Mouse (Mus musculus) small intestine, adult 2 months (tissue): ENCODE measurements around the gene Slc38a3. TPM values are rescaled to one million over a fixed set of nuclear protein-coding genes. Genes with fewer than 3 reads are reported as not detected.
A peak's percentile ranks its signal among the peaks of the same experiment; 100 is the strongest.

ENCODE experiments used
- H3K27ac ChIP-seq: fragments of 200-500 bp; 2 replicates; pipeline ENCODE4 v1.5.1; 2012; ENCODE audit warnings: low read depth, low read length, control low read depth, inconsistent platforms; ENCODE audit not compliant: insufficient read depth
- H3K27me3 ChIP-seq: fragments of 200-500 bp; 2 replicates; pipeline ENCODE4 v1.6.1; 2012; ENCODE audit warnings: mild to moderate bottlenecking, moderate library complexity, low read length, inconsistent platforms; ENCODE audit not compliant: control insufficient read depth, insufficient read depth
- H3K36me3 ChIP-seq: fragments of 200-500 bp; 2 replicates; pipeline ENCODE4 v1.6.1; 2012; ENCODE audit warnings: mild to moderate bottlenecking, low read length, control low read depth, inconsistent platforms; ENCODE audit not compliant: control insufficient read depth, insufficient read depth
- H3K4me1 ChIP-seq: fragments of 200-500 bp; 2 replicates; pipeline ENCODE4 v1.6.1; 2012; ENCODE audit warnings: low read length, inconsistent platforms, mixed read lengths; ENCODE audit not compliant: control insufficient read depth, insufficient read depth, insufficient read length
- H3K4me3 ChIP-seq: fragments of 200-500 bp; 2 replicates; pipeline ENCODE4 v1.5.1; 2012; ENCODE audit warnings: low read depth, mild to moderate bottlenecking, control low read depth, inconsistent platforms, low read length, moderate library complexity
- CTCF ChIP-seq: fragments of 200-500 bp; IDR thresholded peaks from 2 replicates; pipeline ENCODE4 v1.5.1; 2012; ENCODE audit warnings: low read depth, mild to moderate bottlenecking, control low read depth, inconsistent platforms, low read length, moderate library complexity, mixed read lengths; ENCODE audit not compliant: insufficient replicate concordance, insufficient read length; ENCODE audit errors: extremely low read depth
- POLR2A ChIP-seq: fragments of 200-500 bp; IDR thresholded peaks from 2 replicates; pipeline ENCODE4 v1.6.1; 2012; ENCODE audit warnings: low read depth, mild to moderate bottlenecking, control low read depth, inconsistent platforms, low read length, moderate library complexity
- WGBS: fragments of 180-500 bp; shearing (Covaris S2); methylation state at CpG from one replicate; pipeline ENCODE4 v1.1.7; 2018; 5-methylcytosine and 5-hydroxymethylcytosine counted together
- polyA plus RNA-seq: library from polyadenylated mRNA; depleted of rRNA; stranded (reverse); fragments of >200 nt; gene quantifications from 2 replicates; pipeline ENCODE4 v1.2.3, GENCODE M21; 2012

Slc38a3 gene
- polyA plus RNA-seq, 1 experiment = 2.8 TPM

GRCm38 (mm10) chr9:107694627-107695026, 25.3 kb upstream of the Slc38a3 start:
- Histone ChIP-seq H3K27ac (no peak overlapping the region), H3K4me1 (peaks cover 4% of the 10 kb centered on the region; the same call in 1 of the 2 replicates), H3K27me3 (no peaks in the 10 kb centered on the region), H3K36me3 (no peaks in the 10 kb centered on the region; the same call in 1 of the 2 replicates), H3K4me3 (no peak overlapping the region)
- TF ChIP-seq POLR2A = no peak
- no peak for TF ChIP-seq CTCF
- 60% methylated on average over 7 of the region's 7 CpGs for WGBS

GRCm38 (mm10) chr9:107693433-107693987, 24.2 kb upstream of the Slc38a3 start:
- H3K4me3 ChIP-seq = no peak overlapping the region
- H3K4me1 ChIP-seq = peaks cover 2% of the 10 kb centered on the region; the same call in 1 of the 2 replicates
- TF ChIP-seq CTCF (no peak), POLR2A (no peak)
- 80% methylated on average over 4 of the region's 4 CpGs for WGBS
- no peaks in the 10 kb centered on the region for H3K27me3 ChIP-seq
- no peak overlapping the region for H3K27ac ChIP-seq
- no peaks in the 10 kb centered on the region; the same call in 1 of the 2 replicates for H3K36me3 ChIP-seq

- 51% methylated on average over 5 of the region's 5 CpGs for WGBS
These were observed 23.5 kb upstream of the Slc38a3 start for GRCm38 (mm10) chr9:107692785-107693184.

GRCm38 (mm10) chr9:107690391-107690790, 21.1 kb upstream of the Slc38a3 start:
- H3K4me3 ChIP-seq = no peak overlapping the region
- H3K27ac ChIP-seq = no peak overlapping the region
- H3K4me1 ChIP-seq = peaks cover 2% of the 10 kb centered on the region; the same call in 1 of the 2 replicates
- no peaks in the 10 kb centered on the region for H3K27me3 ChIP-seq
- 87% methylated on average over 8 of the region's 8 CpGs for WGBS
- H3K36me3 ChIP-seq = no peaks in the 10 kb centered on the region; the same call in 1 of the 2 replicates
- TF ChIP-seq POLR2A (no peak), CTCF (no peak)

More at GRCm38 (mm10) chr9:107692785-107693184, 23.5 kb upstream of the Slc38a3 start:
- no peaks in the 10 kb centered on the region; the same call in 1 of the 2 replicates for H3K36me3 ChIP-seq
- peaks cover 2% of the 10 kb centered on the region; the same call in 1 of the 2 replicates for H3K4me1 ChIP-seq
- H3K27me3 ChIP-seq = no peaks in the 10 kb centered on the region
- no peak overlapping the region for H3K4me3 ChIP-seq
- no peak overlapping the region for H3K27ac ChIP-seq
- TF ChIP-seq CTCF = no peak
- no peak for TF ChIP-seq POLR2A

- Histone ChIP-seq H3K4me3 (no peak overlapping the region), H3K36me3 (no peaks in the 10 kb centered on the region; the same call in 1 of the 2 replicates), H3K4me1 (no peaks in the 10 kb centered on the region), H3K27me3 (no peaks in the 10 kb centered on the region), H3K27ac (no peak overlapping the region)
- WGBS = 23% methylated on average over 7 of the region's 7 CpGs
- TF ChIP-seq CTCF = no peak
- TF ChIP-seq POLR2A = no peak
These were observed 19.6 kb upstream of the Slc38a3 start for GRCm38 (mm10) chr9:107688939-107689338.

GRCm38 (mm10) chr9:107688415-107688814, 19.1 kb upstream of the Slc38a3 start:
- WGBS = 70% methylated on average over 5 of the region's 5 CpGs
- Histone ChIP-seq H3K36me3 (no peaks in the 10 kb centered on the region; the same call in 1 of the 2 replicates), H3K27me3 (no peaks in the 10 kb centered on the region), H3K27ac (no peak overlapping the region), H3K4me1 (no peaks in the 10 kb centered on the region), H3K4me3 (no peak overlapping the region)
- TF ChIP-seq POLR2A (no peak), CTCF (no peak)

- H3K27ac ChIP-seq = no peak overlapping the region
- H3K36me3 ChIP-seq = no peaks in the 10 kb centered on the region
- no peak overlapping the region for H3K4me3 ChIP-seq
- TF ChIP-seq POLR2A (no peak), CTCF (peak; percentile 30; the same call in 1 of the 2 replicates)
- H3K27me3 ChIP-seq = no peaks in the 10 kb centered on the region
- 54% methylated on average over 17 of the region's 17 CpGs for WGBS
- no peaks in the 10 kb centered on the region for H3K4me1 ChIP-seq
These were observed 16.1 kb upstream of the Slc38a3 start for GRCm38 (mm10) chr9:107685231-107685981.
